Mouse (Mus musculus): ENCODE results near the gene Gm20695. TPM values are rescaled to one million over a fixed set of nuclear protein-coding genes. Genes with fewer than 3 reads are reported as not detected.

Gm20695 gene
- polyA plus RNA-seq, 1 experiment from 2014 or later, result 3.9 TPM

DNA sequence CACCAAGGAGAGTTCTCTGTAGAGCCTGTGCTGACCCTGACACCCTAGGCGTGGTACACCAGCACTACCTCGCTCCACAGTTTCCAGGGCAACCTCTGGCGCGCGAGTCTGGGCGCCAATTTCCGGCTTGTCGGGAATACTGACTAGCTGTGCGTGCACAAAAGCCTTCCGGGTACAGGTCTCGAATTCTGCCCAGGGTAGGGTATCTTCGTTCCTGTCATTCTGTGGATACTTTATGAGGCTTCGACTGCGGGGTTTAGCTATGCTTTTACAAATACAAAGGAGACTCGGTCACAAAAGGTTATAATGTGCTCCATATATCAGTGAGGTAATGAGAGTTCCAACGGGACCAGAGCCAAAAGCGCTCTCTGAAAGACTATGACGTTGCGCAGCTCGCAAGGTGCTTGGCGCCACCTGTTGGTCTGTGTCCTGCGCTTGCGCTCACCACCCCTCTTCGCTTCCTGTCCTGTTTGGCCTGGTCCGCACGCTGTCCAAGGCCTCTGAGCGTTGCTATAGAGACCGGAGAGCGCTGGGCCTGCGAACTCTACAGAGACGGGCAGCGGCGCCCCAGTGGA is 24.2 kb downstream of the Gm20695 start, which contains the start of the genes 1700037C18Rik and Cluap1:
Gene 1700037C18Rik (minus strand): TSS at position 153 of the 575 bp plus-strand sequence.
Gene Cluap1 (plus strand): TSS at position 265 of the 575 bp plus-strand sequence.
- H3K27me3 ChIP-seq (ENCODE audit: insufficient read depth, low read length), result no peaks in the 10 kb centered on the region
- H3K9ac ChIP-seq (replicated peaks), result peak within 1 kb of the TSS; percentile 73
- peaks cover 7% of the 10 kb centered on the region; the same call in 1 of the 2 replicates for H3K4me1 ChIP-seq (ENCODE audit: insufficient read depth)
- peak within 1 kb of the TSS; percentile 71 for H3K4me3 ChIP-seq (ENCODE audit: low read depth, low read length)
- H3K36me3 ChIP-seq (replicated peaks; ENCODE audit: insufficient read depth, low read length), result peaks cover 36% of the 10 kb centered on the region
- peak within 1 kb of the TSS; percentile 98 for H3K4me2 ChIP-seq (ENCODE audit: low read depth, low read length)
- TF ChIP-seq EP300 (IDR thresholded peaks at IDR 0.05; ENCODE audit: low read depth), result no peak; the same call in 1 of the 2 replicates
- peak; percentile 94 for TF ChIP-seq CTCF (IDR thresholded peaks at IDR 0.05; ENCODE audit: low read depth)
- DNase-seq, result peak; percentile 92
- no peaks in the 10 kb centered on the region for H3K9me3 ChIP-seq (ENCODE audit: low read length)
- peak within 1 kb of the TSS; percentile 82 for H3K27ac ChIP-seq (ENCODE audit: low read depth)
- WGBS (ENCODE audit: insufficient replicate concordance), result under 1% methylated on average over 33 of the region's 33 CpGs
- ATAC-seq, result peak; percentile 98

DNA sequence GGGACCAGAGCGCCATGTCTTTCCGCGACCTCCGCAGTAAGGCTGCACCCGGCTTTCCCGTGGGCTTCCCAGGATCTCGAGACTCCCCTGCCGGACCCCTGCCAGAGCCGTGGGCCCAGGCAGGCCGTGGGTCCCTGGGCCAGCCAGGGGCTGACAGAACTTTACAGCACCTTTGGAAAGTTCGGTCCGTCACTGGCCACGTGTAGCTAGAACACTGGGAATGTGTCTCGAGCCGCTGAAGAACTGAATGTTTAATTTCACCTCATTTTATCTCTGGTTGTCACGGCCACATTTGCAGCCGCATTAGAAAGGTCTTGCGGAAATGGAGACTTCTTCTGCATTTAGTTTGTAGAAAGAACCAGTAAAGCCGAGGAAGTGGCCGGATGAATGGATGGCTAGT is 24.7 kb downstream of the Gm20695 start:
- H3K27me3 ChIP-seq (ENCODE audit: insufficient read depth, low read length), result no peaks in the 10 kb centered on the region
- peak overlapping the region; percentile 71 for H3K4me3 ChIP-seq (ENCODE audit: low read depth, low read length)
- peak overlapping the region; percentile 73 for H3K9ac ChIP-seq (replicated peaks)
- no peak for TF ChIP-seq EP300 (IDR thresholded peaks at IDR 0.05; ENCODE audit: low read depth)
- no peak for TF ChIP-seq CTCF (IDR thresholded peaks at IDR 0.05; ENCODE audit: low read depth)
- peak overlapping the region; percentile 62 for H3K27ac ChIP-seq (ENCODE audit: low read depth)
- no peak for DNase-seq
- ATAC-seq, result peak; percentile 15; the same call in 1 of the 2 replicates
- H3K9me3 ChIP-seq (ENCODE audit: low read length), result no peaks in the 10 kb centered on the region
- H3K4me2 ChIP-seq (ENCODE audit: low read depth, low read length), result peak overlapping the region; percentile 98
- H3K36me3 ChIP-seq (replicated peaks; ENCODE audit: insufficient read depth, low read length), result peaks cover 34% of the 10 kb centered on the region
- H3K4me1 ChIP-seq (ENCODE audit: insufficient read depth), result peaks cover 7% of the 10 kb centered on the region; the same call in 1 of the 2 replicates
- 3% methylated on average over 20 of the region's 20 CpGs for WGBS (ENCODE audit: insufficient replicate concordance)

DNA sequence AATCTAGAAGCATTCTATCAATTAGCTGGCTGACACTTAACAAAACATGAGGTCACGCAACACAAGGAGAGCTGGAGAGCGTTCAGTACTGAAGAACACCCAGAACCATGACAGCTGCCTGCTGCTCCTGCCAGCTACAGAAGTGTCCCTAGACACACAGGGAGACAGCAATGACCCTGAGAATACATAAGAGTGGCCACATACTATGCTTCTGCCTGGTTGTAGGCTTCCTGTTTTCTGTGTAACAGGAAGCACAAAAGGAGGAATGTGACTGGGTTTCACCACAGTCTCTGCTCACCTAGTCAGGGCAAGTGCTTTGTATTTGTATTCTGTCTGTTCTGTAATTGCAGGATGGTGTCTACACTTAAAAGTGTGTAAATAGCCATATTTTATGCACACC is 36.3 kb downstream of the Gm20695 start:
- Histone ChIP-seq H3K4me3 (ENCODE audit: low read depth, low read length) (no peak overlapping the region), H3K36me3 (replicated peaks; ENCODE audit: insufficient read depth, low read length) (peaks cover 17% of the 10 kb centered on the region), H3K9me3 (ENCODE audit: low read length) (no peaks in the 10 kb centered on the region), H3K27me3 (ENCODE audit: insufficient read depth, low read length) (no peaks in the 10 kb centered on the region), H3K27ac (ENCODE audit: low read depth) (no peak overlapping the region), H3K4me2 (ENCODE audit: low read depth, low read length) (no peak overlapping the region), H3K4me1 (ENCODE audit: insufficient read depth) (no peaks in the 10 kb centered on the region), H3K9ac (replicated peaks) (no peak overlapping the region)
- ATAC-seq (no peak), DNase-seq (no peak)
- WGBS (ENCODE audit: insufficient replicate concordance), result 84% methylated on average over 2 of the region's 2 CpGs
- no peak for TF ChIP-seq EP300 (IDR thresholded peaks at IDR 0.05; ENCODE audit: low read depth)
- no peak for TF ChIP-seq CTCF (IDR thresholded peaks at IDR 0.05; ENCODE audit: low read depth)

DNA sequence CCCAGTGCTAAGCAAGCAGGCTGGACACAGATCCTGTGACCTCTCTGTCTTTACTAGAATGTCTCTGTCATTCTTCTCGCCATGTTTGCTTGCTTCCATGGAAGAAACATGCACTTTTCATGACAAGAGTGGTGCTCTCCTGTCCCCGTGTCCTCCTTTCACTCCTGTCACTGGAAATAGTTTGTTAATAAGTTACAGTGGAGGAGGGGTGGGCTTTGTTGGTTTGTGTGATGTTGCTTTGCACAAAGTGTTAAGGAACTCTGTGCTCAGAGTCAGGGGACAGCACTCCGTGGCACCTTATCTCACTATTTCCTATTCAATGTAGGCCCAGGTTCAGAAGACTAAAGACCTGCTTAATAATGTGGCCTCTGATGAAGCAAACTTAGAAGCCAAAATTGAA is 39.1 kb downstream of the Gm20695 start:
- Histone ChIP-seq H3K4me3 (ENCODE audit: low read depth, low read length) (no peak overlapping the region), H3K27ac (ENCODE audit: low read depth) (peak overlapping the region; percentile 7; the same call in 1 of the 2 replicates), H3K36me3 (replicated peaks; ENCODE audit: insufficient read depth, low read length) (peaks cover 29% of the 10 kb centered on the region), H3K27me3 (ENCODE audit: insufficient read depth, low read length) (no peaks in the 10 kb centered on the region), H3K4me2 (ENCODE audit: low read depth, low read length) (no peak overlapping the region), H3K9ac (replicated peaks) (no peak overlapping the region), H3K4me1 (ENCODE audit: insufficient read depth) (no peaks in the 10 kb centered on the region), H3K9me3 (ENCODE audit: low read length) (no peaks in the 10 kb centered on the region)
- DNase-seq (no peak), ATAC-seq (peak; percentile 86)
- TF ChIP-seq EP300 (IDR thresholded peaks at IDR 0.05; ENCODE audit: low read depth) (no peak), CTCF (IDR thresholded peaks at IDR 0.05; ENCODE audit: low read depth) (no peak)
- WGBS (ENCODE audit: insufficient replicate concordance), result 68% methylated on average over 3 of the region's 3 CpGs

DNA sequence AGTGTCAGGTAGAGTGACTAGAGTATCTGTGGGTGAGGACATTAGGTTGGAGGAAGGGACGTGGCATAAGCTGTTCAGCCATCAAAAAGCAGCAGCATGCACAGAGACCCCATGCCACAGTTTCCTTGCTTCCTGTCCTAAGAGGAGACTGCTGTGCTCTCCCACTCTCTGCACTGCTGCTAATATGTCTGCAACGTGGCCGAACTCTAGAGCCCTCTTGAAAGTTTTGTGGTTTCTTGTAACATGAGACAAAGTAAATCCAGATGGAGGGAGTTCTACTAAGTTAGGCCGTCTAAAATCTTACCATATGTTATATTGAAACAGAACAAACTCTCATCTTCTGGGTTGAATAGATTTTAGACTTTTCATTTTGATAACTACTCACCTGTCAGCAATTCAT is 39.5 kb downstream of the Gm20695 start:
- no peak overlapping the region for H3K9ac ChIP-seq (replicated peaks)
- H3K4me3 ChIP-seq (ENCODE audit: low read depth, low read length), result no peak overlapping the region
- peak overlapping the region; percentile 7; the same call in 1 of the 2 replicates for H3K27ac ChIP-seq (ENCODE audit: low read depth)
- 67% methylated on average over 4 of the region's 4 CpGs for WGBS (ENCODE audit: insufficient replicate concordance)
- H3K27me3 ChIP-seq (ENCODE audit: insufficient read depth, low read length), result no peaks in the 10 kb centered on the region
- DNase-seq (no peak), ATAC-seq (0 out of 2 replicates have a peak, but pooled peaks have one; percentile 4)
- no peak overlapping the region for H3K4me2 ChIP-seq (ENCODE audit: low read depth, low read length)
- no peak for TF ChIP-seq EP300 (IDR thresholded peaks at IDR 0.05; ENCODE audit: low read depth)
- no peak for TF ChIP-seq CTCF (IDR thresholded peaks at IDR 0.05; ENCODE audit: low read depth)
- H3K36me3 ChIP-seq (replicated peaks; ENCODE audit: insufficient read depth, low read length), result peaks cover 29% of the 10 kb centered on the region
- no peaks in the 10 kb centered on the region for H3K4me1 ChIP-seq (ENCODE audit: insufficient read depth)
- no peaks in the 10 kb centered on the region for H3K9me3 ChIP-seq (ENCODE audit: low read length)

DNA sequence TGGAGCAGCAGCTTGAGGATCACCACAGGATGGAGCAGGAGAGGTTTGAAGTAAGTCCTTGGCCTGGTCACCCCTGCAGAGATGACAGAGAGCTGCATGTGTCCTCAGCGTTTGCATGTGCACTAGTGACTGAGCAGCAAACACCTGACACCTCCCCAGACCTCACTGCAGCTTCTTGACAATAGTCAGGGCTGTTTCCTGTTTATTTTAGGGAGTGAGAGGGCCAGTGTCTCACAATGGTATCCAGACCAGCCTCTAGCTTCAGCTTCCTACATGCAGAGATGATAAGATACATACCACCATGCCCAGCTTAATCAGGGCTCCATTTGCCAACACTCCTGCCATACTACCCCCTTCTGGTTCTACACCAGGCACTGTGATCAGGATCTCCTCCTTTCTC is 44.1 kb downstream of the Gm20695 start:
- Histone ChIP-seq H3K9ac (replicated peaks) (no peak overlapping the region), H3K9me3 (ENCODE audit: low read length) (no peaks in the 10 kb centered on the region), H3K4me1 (ENCODE audit: insufficient read depth) (no peaks in the 10 kb centered on the region; the same call in 1 of the 2 replicates), H3K36me3 (replicated peaks; ENCODE audit: insufficient read depth, low read length) (peaks cover 37% of the 10 kb centered on the region), H3K4me3 (ENCODE audit: low read depth, low read length) (no peak overlapping the region), H3K27me3 (ENCODE audit: insufficient read depth, low read length) (no peaks in the 10 kb centered on the region), H3K4me2 (ENCODE audit: low read depth, low read length) (no peak overlapping the region), H3K27ac (ENCODE audit: low read depth) (no peak overlapping the region)
- TF ChIP-seq EP300 (IDR thresholded peaks at IDR 0.05; ENCODE audit: low read depth) (no peak), CTCF (IDR thresholded peaks at IDR 0.05; ENCODE audit: low read depth) (no peak)
- ATAC-seq (no peak), DNase-seq (no peak)
- WGBS (ENCODE audit: insufficient replicate concordance), result 33% methylated on average over 1 of the region's 1 CpGs
